Mouse (Mus musculus): ENCODE measurements around the gene Id2.

- TF ChIP-seq POLR2A (IDR thresholded peaks at IDR 0.05; ENCODE audit: borderline replicate concordance, extremely low read depth, insufficient read depth, insufficient read length, poor library complexity, severe bottlenecking) (no peak), CTCF (IDR thresholded peaks at IDR 0.05; ENCODE audit: borderline replicate concordance, extremely low read depth, insufficient read depth, insufficient read length) (no peak)
Observed at GRCm38 (mm10) chr12:25059487-25060200, 37.3 kb downstream of the Id2 start.
